Mouse (Mus musculus): ENCODE measurements at regions not wholly inside any gene's neighbourhood (a gene's known extent, or its start where the extent isn't known, plus 50 kb on each side); places are given as distances from the start of the nearest gene placed in this dataset.

DNA sequence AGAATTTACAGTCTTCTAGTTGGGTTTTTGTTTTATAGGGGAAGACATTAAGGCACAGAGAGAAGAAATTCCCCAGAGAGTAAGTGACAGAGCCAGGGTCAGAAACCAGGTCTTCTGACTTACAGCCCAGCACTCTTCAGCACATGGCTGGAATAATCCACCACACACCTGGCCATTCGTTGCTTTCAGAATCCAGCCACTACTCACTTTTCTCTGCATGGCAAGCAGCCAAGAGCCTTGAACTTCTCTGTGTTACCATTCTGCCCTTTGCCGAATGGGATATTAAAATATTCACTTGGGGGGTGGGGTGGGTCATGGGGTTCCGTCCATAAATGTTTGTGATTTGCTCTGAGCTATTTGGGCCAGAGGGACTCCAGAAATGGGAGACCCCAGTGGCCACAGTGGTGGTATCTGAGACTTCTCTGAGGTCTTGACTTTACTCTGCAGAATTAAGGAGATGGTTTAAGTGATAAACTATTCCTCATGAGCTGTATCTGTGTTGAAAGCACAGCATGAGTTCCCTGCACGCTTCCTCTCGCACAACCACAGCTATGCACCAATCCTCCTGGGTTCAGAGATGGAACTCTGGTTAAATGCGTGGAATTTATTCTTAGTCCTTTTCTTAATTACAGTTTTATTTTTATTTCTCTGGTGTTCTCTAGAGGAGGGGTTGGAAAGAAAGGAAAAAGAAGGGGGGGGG lies 488.9 kb upstream of the Tnc start:
- H3K36me3 ChIP-seq, result no peaks in the 10 kb centered on the region
- DNase-seq (no peak), ATAC-seq (ENCODE audit: low read depth) (no peak)
- H3K27ac ChIP-seq, result no peak overlapping the region
- H3K27me3 ChIP-seq, result no peaks in the 10 kb centered on the region
- H3K4me1 ChIP-seq (replicated peaks), result no peaks in the 10 kb centered on the region
- H3K4me2 ChIP-seq, result no peak overlapping the region
- H3K9ac ChIP-seq, result no peak overlapping the region
- H3K9me3 ChIP-seq (replicated peaks), result no peaks in the 10 kb centered on the region
- WGBS (ENCODE audit: insufficient replicate concordance), result 68% methylated on average over 6 of the region's 6 CpGs
- H3K4me3 ChIP-seq (replicated peaks), result no peak overlapping the region

DNA sequence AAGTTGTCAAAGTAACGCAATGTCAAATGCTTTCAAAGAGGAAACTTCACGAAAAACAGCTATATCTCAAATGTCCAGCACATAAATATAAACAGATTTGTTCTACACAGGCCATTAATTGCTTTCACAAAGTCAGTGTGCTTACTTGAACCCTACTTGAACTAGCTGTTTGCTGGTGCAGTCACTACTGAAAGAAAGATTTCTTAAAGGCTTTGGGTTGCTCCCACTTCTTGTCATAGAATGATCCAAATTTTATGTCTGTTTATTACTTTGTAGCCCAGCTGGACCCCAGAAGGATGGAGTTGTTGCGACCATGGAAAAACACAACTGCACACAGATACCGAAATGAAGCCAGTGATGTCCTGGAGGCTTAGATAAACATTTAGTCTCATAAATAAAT lies 491.2 kb upstream of the Tnc start:
- no peak overlapping the region for H3K4me3 ChIP-seq (replicated peaks)
- no peak overlapping the region for H3K27ac ChIP-seq
- no peaks in the 10 kb centered on the region for H3K27me3 ChIP-seq
- 67% methylated on average over 4 of the region's 4 CpGs for WGBS (ENCODE audit: insufficient replicate concordance)
- no peaks in the 10 kb centered on the region for H3K36me3 ChIP-seq
- no peak for ATAC-seq (ENCODE audit: low read depth)
- H3K4me2 ChIP-seq, result no peak overlapping the region
- H3K9me3 ChIP-seq (replicated peaks), result no peaks in the 10 kb centered on the region
- no peaks in the 10 kb centered on the region for H3K4me1 ChIP-seq (replicated peaks)
- DNase-seq, result no peak
- H3K9ac ChIP-seq, result no peak overlapping the region

DNA sequence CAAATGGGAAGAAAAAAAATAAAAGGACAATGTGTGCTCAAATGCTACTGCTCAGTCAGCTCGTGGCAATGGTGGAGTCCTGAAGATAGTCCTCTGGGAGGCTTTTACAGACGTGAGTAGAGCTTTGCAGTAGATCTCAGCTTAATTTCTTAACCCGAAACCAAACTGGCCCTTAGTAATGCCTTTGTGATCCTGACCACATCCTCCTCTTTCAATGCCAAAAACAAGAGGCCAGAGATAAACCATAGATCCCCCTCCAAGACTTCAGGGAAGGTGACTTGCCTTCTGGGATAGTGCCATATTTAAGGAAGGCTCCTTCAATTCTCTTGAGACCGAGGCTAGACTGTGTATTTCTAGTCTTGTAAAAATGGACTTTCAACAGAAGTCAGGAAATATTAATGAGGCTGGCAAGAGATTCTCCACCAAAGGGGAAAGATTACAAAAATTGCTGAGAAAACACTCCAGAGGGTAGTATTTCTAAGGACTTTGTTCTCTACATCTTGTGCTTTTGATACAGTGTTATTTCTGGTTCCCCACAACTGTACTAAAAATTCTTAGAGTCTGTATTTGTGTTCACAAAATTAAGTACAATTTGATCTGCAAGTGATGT lies 497.9 kb upstream of the Tnc start:
- H3K9me3 ChIP-seq (replicated peaks), result no peaks in the 10 kb centered on the region
- no peak overlapping the region for H3K9ac ChIP-seq
- no peak overlapping the region for H3K4me2 ChIP-seq
- no peaks in the 10 kb centered on the region for H3K27me3 ChIP-seq
- DNase-seq (no peak), ATAC-seq (ENCODE audit: low read depth) (no peak)
- H3K27ac ChIP-seq, result no peak overlapping the region
- no peaks in the 10 kb centered on the region for H3K4me1 ChIP-seq (replicated peaks)
- no peak overlapping the region for H3K4me3 ChIP-seq (replicated peaks)
- H3K36me3 ChIP-seq, result no peaks in the 10 kb centered on the region
- WGBS (ENCODE audit: insufficient replicate concordance), result 40% methylated on average over 4 of the region's 4 CpGs

- H3K36me3 ChIP-seq, result no peaks in the 10 kb centered on the region
- H3K27ac ChIP-seq, result no peak overlapping the region
- H3K4me3 ChIP-seq (replicated peaks), result no peak overlapping the region
- no peak overlapping the region for H3K4me2 ChIP-seq
- 59% methylated on average over 4 of the region's 4 CpGs for WGBS (ENCODE audit: insufficient replicate concordance)
- H3K27me3 ChIP-seq, result no peaks in the 10 kb centered on the region
- ATAC-seq (ENCODE audit: low read depth) (no peak), DNase-seq (no peak)
- no peak overlapping the region for H3K9ac ChIP-seq
- H3K4me1 ChIP-seq (replicated peaks), result no peaks in the 10 kb centered on the region
- H3K9me3 ChIP-seq (replicated peaks), result no peaks in the 10 kb centered on the region
These were observed 499.6 kb upstream of the Tnc start for GRCm38 (mm10) chr4:64546386-64546785.

GRCm38 (mm10) chr4:64562511-64562910 lies 515.7 kb upstream of the Tnc start:
- no peaks in the 10 kb centered on the region for H3K4me1 ChIP-seq (replicated peaks)
- no peak overlapping the region for H3K27ac ChIP-seq
- ATAC-seq (ENCODE audit: low read depth) (no peak), DNase-seq (no peak)
- H3K27me3 ChIP-seq, result no peaks in the 10 kb centered on the region
- H3K9ac ChIP-seq, result no peak overlapping the region
- no peaks in the 10 kb centered on the region for H3K9me3 ChIP-seq (replicated peaks)
- H3K4me3 ChIP-seq (replicated peaks), result no peak overlapping the region
- H3K36me3 ChIP-seq, result no peaks in the 10 kb centered on the region
- H3K4me2 ChIP-seq, result no peak overlapping the region
- 52% methylated on average over 1 of the region's 1 CpGs for WGBS (ENCODE audit: insufficient replicate concordance)

DNA sequence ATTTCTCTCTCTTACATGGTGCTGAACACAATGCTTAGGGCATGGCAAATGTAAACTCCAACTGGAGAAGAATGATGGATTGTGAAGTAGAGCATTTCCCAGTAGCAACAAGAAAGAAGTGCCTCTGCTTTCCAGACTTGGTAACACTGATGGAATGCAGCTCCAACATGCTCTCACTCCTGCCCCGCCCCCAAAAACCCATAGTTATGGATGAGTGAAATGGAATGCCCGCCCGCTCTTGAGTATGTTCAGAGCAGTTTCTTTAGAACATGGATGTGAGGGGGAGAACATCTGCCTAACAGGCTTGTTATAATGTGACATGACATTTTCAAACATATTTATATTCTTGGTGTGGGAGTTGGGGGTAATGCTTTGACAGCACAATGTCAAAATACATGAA lies 517.2 kb upstream of the Tnc start:
- no peak overlapping the region for H3K9ac ChIP-seq
- H3K36me3 ChIP-seq, result no peaks in the 10 kb centered on the region
- no peak overlapping the region for H3K4me2 ChIP-seq
- no peak overlapping the region for H3K27ac ChIP-seq
- ATAC-seq (ENCODE audit: low read depth) (no peak), DNase-seq (no peak)
- no peaks in the 10 kb centered on the region for H3K4me1 ChIP-seq (replicated peaks)
- no peaks in the 10 kb centered on the region for H3K27me3 ChIP-seq
- H3K9me3 ChIP-seq (replicated peaks), result no peaks in the 10 kb centered on the region
- no peak overlapping the region for H3K4me3 ChIP-seq (replicated peaks)
- 67% methylated on average over 3 of the region's 3 CpGs for WGBS (ENCODE audit: insufficient replicate concordance)

GRCm38 (mm10) chr4:64570666-64571065 lies 523.9 kb upstream of the Tnc start:
- no peak for DNase-seq
- no peak overlapping the region for H3K9ac ChIP-seq
- H3K4me3 ChIP-seq (replicated peaks), result no peak overlapping the region
- no peaks in the 10 kb centered on the region for H3K36me3 ChIP-seq
- no peak for ATAC-seq (ENCODE audit: low read depth)
- no peak overlapping the region for H3K27ac ChIP-seq
- no peak overlapping the region for H3K4me2 ChIP-seq
- no peaks in the 10 kb centered on the region for H3K9me3 ChIP-seq (replicated peaks)
- 37% methylated on average over 1 of the region's 1 CpGs for WGBS (ENCODE audit: insufficient replicate concordance)
- no peaks in the 10 kb centered on the region for H3K27me3 ChIP-seq
- no peaks in the 10 kb centered on the region for H3K4me1 ChIP-seq (replicated peaks)

GRCm38 (mm10) chr4:64575901-64576300 lies 529.1 kb upstream of the Tnc start:
- no peak for ATAC-seq (ENCODE audit: low read depth)
- 24% methylated on average over 1 of the region's 1 CpGs for WGBS (ENCODE audit: insufficient replicate concordance)
- DNase-seq, result no peak
- Histone ChIP-seq H3K9me3 (replicated peaks) (no peaks in the 10 kb centered on the region), H3K4me2 (no peak overlapping the region), H3K4me1 (replicated peaks) (no peaks in the 10 kb centered on the region), H3K36me3 (no peaks in the 10 kb centered on the region), H3K27ac (no peak overlapping the region), H3K27me3 (no peaks in the 10 kb centered on the region), H3K4me3 (replicated peaks) (no peak overlapping the region), H3K9ac (no peak overlapping the region)

GRCm38 (mm10) chr4:64595014-64595599 lies 528.9 kb upstream of the Pappa start:
- H3K9me3 ChIP-seq (replicated peaks), result no peaks in the 10 kb centered on the region
- H3K27me3 ChIP-seq, result no peaks in the 10 kb centered on the region
- no peak overlapping the region for H3K4me2 ChIP-seq
- no peaks in the 10 kb centered on the region for H3K4me1 ChIP-seq (replicated peaks)
- no peak overlapping the region for H3K27ac ChIP-seq
- H3K36me3 ChIP-seq, result no peaks in the 10 kb centered on the region
- no peak for DNase-seq
- no peak overlapping the region for H3K4me3 ChIP-seq (replicated peaks)
- H3K9ac ChIP-seq, result no peak overlapping the region
- 52% methylated on average over 8 of the region's 8 CpGs for WGBS (ENCODE audit: insufficient replicate concordance)
- ATAC-seq (ENCODE audit: low read depth), result no peak

DNA sequence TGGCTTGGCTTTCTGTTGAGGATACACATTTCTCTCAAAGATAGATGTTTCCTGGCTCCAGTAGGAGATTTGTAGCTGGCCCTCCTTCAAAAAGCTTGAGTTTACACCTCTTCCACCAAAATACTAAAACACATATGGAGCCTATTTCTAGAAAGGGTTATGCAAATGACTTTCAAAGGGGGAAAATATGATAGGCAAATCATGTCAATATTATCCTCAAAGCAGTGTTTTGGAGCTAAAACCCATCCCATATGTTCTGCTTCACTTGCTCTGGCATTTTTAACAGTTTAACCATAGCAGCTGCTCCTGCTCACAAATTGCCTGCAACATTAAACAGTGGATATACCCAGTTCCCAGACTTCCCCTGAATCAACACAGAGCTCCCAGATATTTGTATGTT lies 525.5 kb upstream of the Pappa start:
- no peak for ATAC-seq (ENCODE audit: low read depth)
- no peaks in the 10 kb centered on the region for H3K4me1 ChIP-seq (replicated peaks)
- no peak overlapping the region for H3K9ac ChIP-seq
- no peaks in the 10 kb centered on the region for H3K9me3 ChIP-seq (replicated peaks)
- H3K27ac ChIP-seq, result no peak overlapping the region
- H3K27me3 ChIP-seq, result no peaks in the 10 kb centered on the region
- H3K4me2 ChIP-seq, result no peak overlapping the region
- no peaks in the 10 kb centered on the region for H3K36me3 ChIP-seq
- H3K4me3 ChIP-seq (replicated peaks), result no peak overlapping the region
- DNase-seq, result no peak

DNA sequence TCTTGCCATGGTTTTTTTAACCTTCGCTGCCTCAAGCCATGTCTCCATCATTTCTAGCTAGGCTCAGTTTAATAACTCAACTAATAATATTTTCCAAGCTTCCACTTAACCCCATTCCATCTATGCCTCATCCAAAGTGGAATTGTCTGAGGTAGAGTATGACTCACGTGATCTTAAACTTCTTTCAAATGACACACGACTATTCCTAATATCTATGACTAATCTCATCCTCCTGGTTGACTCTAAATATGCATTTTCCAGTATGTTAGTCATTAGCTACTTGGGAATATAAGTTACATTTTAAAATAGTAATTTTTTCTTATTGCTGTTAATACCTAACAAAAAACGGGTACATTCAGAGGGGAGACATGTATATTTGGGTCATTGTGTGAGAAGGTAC lies 524.8 kb upstream of the Pappa start:
- H3K9ac ChIP-seq, result no peak overlapping the region
- DNase-seq (no peak), ATAC-seq (ENCODE audit: low read depth) (no peak)
- H3K4me1 ChIP-seq (replicated peaks), result no peaks in the 10 kb centered on the region
- H3K4me2 ChIP-seq, result no peak overlapping the region
- H3K9me3 ChIP-seq (replicated peaks), result no peaks in the 10 kb centered on the region
- no peak overlapping the region for H3K4me3 ChIP-seq (replicated peaks)
- 62% methylated on average over 4 of the region's 4 CpGs for WGBS (ENCODE audit: insufficient replicate concordance)
- no peak overlapping the region for H3K27ac ChIP-seq
- no peaks in the 10 kb centered on the region for H3K27me3 ChIP-seq
- H3K36me3 ChIP-seq, result no peaks in the 10 kb centered on the region

GRCm38 (mm10) chr4:64622771-64623170 lies 501.2 kb upstream of the Pappa start:
- Histone ChIP-seq H3K4me2 (no peak overlapping the region), H3K4me1 (replicated peaks) (no peaks in the 10 kb centered on the region), H3K9ac (no peak overlapping the region), H3K27me3 (no peaks in the 10 kb centered on the region), H3K9me3 (replicated peaks) (no peaks in the 10 kb centered on the region), H3K4me3 (replicated peaks) (no peak overlapping the region), H3K36me3 (no peaks in the 10 kb centered on the region), H3K27ac (no peak overlapping the region)
- DNase-seq (no peak), ATAC-seq (ENCODE audit: low read depth) (no peak)

All from liver, embryonic 13.5 days (tissue).